Mouse (Mus musculus): Measurements from ENCODE around the gene Med7. TPM values are rescaled to one million over a fixed set of nuclear protein-coding genes. Genes with fewer than 3 reads are reported as not detected.

Gene Med7
- 64.7 and 66.6 TPM in 2 replicates for polyA plus RNA-seq (2014; fragmentation: Nextera tagmentation; extraction: Ambion mirVana)

DNA sequence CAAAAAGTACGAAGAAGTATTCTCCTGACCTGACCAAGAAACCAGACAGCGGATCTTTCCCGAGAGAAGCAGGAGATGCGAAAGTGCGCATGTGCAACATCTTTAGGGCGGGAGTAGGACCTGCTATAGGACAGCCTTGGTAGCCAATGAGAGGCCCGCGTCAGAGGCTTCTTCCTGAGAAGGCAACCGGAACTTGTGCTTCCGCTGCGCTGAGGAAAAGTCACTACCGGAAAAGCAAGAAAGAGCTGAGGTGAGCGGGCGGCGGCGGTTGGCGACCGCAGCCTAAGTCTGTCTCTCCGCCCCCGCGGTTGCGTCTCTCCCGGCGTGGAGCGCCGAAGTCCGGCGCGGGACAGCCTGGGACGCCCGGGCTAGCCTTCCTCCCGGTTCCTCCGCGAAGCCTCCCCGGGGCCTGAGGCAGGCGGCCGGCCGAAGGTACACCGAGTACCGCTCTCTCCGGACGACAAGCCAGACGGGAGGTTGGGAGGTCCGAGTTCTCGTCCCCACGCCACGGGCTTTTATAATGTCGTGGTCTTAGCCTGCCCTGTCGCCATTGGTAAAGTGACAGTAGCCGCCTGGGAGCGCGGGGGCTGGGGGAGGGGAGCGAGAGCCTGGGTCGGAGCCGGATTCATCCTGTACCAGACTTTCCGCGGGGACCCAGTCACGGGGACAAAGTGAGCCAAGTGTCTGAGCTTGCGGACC is at the start of gene Med7:
TSS of gene Med7 (plus strand) at position 166 of the 699 bp plus-strand sequence.
- Histone ChIP-seq H3K27me3 (replicated peaks; ENCODE audit: control insufficient read depth, insufficient read depth, low read length) (no peaks in the 10 kb centered on the region), H3K4me2 (ENCODE audit: low read length) (peak within 1 kb of the TSS; percentile 90), H3K4me1 (replicated peaks; ENCODE audit: control insufficient read depth, insufficient read depth, low read length) (peaks cover 4% of the 10 kb centered on the region), H3K27ac (ENCODE audit: low read depth) (peak within 1 kb of the TSS; percentile 85), H3K4me3 (ENCODE audit: low read depth, low read length) (peak within 1 kb of the TSS; percentile 95), H3K36me3 (ENCODE audit: control insufficient read depth, insufficient read depth, low read length) (peaks cover 32% of the 10 kb centered on the region; the same call in 1 of the 2 replicates), H3K9me3 (ENCODE audit: control insufficient read depth, low read length) (no peaks in the 10 kb centered on the region), H3K9ac (ENCODE audit: low read length) (peak within 1 kb of the TSS; percentile 92)
- ATAC-seq (replicated peaks; ENCODE audit: low FRiP score, low TSS enrichment, low read depth) (peak; percentile 98), DNase-seq (ENCODE audit: low spot score) (peak; percentile 90)
- 1% methylated on average over 59 of the region's 59 CpGs for WGBS

DNA sequence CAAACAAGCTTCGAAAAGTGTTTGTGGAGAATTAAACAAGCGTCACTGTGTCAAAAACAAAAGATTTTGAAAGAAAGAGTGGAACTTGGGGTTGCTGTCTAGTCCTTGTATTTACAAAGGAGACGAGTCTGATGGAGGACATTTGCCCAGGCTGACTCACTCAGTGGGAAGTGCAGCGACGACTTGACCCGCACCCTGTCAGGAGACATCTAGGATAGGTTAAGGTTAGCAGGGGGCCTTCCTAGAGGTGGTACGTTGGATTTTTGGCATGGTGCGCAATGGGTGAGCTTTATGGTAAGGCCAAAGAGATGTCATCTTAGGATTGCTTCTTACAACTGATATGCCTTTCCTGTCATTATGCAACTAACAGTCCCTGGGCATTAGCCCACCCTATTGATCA is 49.7 kb upstream of the Med7 start:
- Histone ChIP-seq H3K9me3 (ENCODE audit: control insufficient read depth, low read length) (no peaks in the 10 kb centered on the region), H3K4me3 (ENCODE audit: low read depth, low read length) (no peak overlapping the region), H3K4me2 (ENCODE audit: low read length) (no peak overlapping the region), H3K4me1 (replicated peaks; ENCODE audit: control insufficient read depth, insufficient read depth, low read length) (no peaks in the 10 kb centered on the region), H3K27ac (ENCODE audit: low read depth) (no peak overlapping the region), H3K36me3 (ENCODE audit: control insufficient read depth, insufficient read depth, low read length) (no peaks in the 10 kb centered on the region), H3K27me3 (replicated peaks; ENCODE audit: control insufficient read depth, insufficient read depth, low read length) (no peaks in the 10 kb centered on the region), H3K9ac (ENCODE audit: low read length) (no peak overlapping the region)
- no peak for DNase-seq (ENCODE audit: low spot score)
- no peak for ATAC-seq (replicated peaks; ENCODE audit: low FRiP score, low TSS enrichment, low read depth)
- 86% methylated on average over 8 of the region's 8 CpGs for WGBS

DNA sequence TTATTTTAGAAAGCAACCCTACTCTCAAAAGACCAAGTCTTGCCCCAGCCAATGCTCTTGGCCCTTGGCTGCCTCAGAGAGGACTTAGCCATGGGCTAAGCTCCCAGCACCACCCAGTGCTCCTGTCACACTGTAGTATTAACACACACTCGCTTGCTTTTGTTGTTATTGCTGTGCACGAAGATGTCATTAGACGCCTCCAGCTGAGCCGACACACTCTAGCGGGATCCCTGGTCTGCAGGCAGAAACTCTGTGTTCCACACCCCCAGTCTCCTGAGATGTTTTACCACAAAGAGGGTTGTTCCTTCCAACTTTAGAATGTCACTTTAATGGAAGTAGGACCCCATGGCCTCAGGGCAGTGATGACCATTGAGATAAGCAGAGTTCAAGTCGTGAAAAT is 48.3 kb upstream of the Med7 start:
- H3K27me3 ChIP-seq (replicated peaks; ENCODE audit: control insufficient read depth, insufficient read depth, low read length) = no peaks in the 10 kb centered on the region
- no peaks in the 10 kb centered on the region for H3K4me1 ChIP-seq (replicated peaks; ENCODE audit: control insufficient read depth, insufficient read depth, low read length)
- no peak overlapping the region for H3K9ac ChIP-seq (ENCODE audit: low read length)
- no peak overlapping the region for H3K4me3 ChIP-seq (ENCODE audit: low read depth, low read length)
- 78% methylated on average over 6 of the region's 6 CpGs for WGBS
- no peak overlapping the region for H3K27ac ChIP-seq (ENCODE audit: low read depth)
- ATAC-seq (replicated peaks; ENCODE audit: low FRiP score, low TSS enrichment, low read depth) = no peak
- no peaks in the 10 kb centered on the region for H3K9me3 ChIP-seq (ENCODE audit: control insufficient read depth, low read length)
- H3K4me2 ChIP-seq (ENCODE audit: low read length) = no peak overlapping the region
- H3K36me3 ChIP-seq (ENCODE audit: control insufficient read depth, insufficient read depth, low read length) = no peaks in the 10 kb centered on the region
- DNase-seq (ENCODE audit: low spot score) = no peak

DNA sequence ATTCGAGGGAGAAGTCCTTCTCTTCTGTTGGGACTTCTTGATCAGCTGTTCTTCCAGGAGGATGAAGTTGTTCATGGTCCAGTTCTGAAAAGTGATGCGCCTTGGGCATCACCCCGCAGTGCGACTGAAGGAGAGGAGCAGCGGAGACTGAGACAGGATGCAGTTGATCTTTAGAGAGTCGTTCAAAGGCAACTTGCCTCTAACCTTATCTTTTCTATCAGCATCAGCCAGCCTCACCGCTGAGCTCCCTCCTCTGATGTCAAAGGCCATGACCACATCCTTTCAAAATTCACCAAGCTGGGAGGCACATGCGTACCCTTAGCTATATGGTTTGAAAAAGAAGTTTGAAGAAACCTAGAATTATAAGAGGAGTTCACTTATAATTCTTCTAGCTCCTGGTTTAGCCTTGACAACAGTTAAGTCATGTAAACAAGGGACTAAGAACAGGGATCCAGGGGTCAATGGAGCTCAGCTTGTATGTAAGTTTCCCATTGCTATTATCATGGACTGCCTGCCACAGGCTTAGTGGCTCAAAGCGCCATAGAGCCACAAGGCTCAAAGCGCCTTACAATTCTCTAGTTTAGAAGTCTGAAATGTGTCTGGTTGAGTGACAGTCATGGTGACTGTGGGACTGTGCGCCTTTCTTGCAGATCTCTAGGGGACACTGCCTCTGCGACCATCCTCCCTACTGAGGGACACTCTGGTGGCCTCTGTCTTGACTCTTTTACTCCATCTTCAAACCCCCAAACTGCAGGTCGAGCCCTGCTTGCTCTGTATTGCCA is 47.2 kb upstream of the Med7 start, which contains the start of gene Itk:
TSS of gene Itk (minus strand) at position 180 of the 782 bp plus-strand sequence.
- WGBS = 78% methylated on average over 13 of the region's 13 CpGs

DNA sequence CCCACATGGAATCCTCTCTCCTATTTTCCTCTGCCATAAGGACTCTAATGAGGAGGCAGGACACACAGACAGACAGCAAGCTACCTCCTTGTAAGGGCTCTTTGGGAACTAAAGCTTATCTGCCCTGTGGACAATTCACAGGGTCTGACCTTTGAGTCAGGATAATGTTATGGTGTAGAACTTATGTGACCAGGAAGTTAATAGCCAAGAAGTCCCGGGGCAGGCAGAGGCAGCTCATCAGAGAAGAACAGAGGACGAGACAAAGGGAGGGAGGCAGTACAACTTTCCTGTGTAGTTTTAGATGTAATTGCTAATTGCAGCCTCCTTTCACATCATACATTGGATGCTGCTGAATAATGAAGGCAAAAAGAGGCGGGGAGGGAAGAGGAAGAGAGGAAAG is 46.1 kb upstream of the Med7 start:
- H3K4me3 ChIP-seq (ENCODE audit: low read depth, low read length) = no peak overlapping the region
- H3K36me3 ChIP-seq (ENCODE audit: control insufficient read depth, insufficient read depth, low read length) = no peaks in the 10 kb centered on the region
- no peak for DNase-seq (ENCODE audit: low spot score)
- H3K9ac ChIP-seq (ENCODE audit: low read length) = no peak overlapping the region
- no peaks in the 10 kb centered on the region for H3K9me3 ChIP-seq (ENCODE audit: control insufficient read depth, low read length)
- no peak for ATAC-seq (replicated peaks; ENCODE audit: low FRiP score, low TSS enrichment, low read depth)
- H3K4me2 ChIP-seq (ENCODE audit: low read length) = no peak overlapping the region
- no peak overlapping the region for H3K27ac ChIP-seq (ENCODE audit: low read depth)
- no peaks in the 10 kb centered on the region for H3K4me1 ChIP-seq (replicated peaks; ENCODE audit: control insufficient read depth, insufficient read depth, low read length)
- 45% methylated on average over 3 of the region's 3 CpGs for WGBS
- no peaks in the 10 kb centered on the region for H3K27me3 ChIP-seq (replicated peaks; ENCODE audit: control insufficient read depth, insufficient read depth, low read length)

More for the DNA sequence above, 47.2 kb upstream of the Med7 start, which contains the start of gene Itk:
- Histone ChIP-seq H3K27me3 (replicated peaks; ENCODE audit: control insufficient read depth, insufficient read depth, low read length) (no peaks in the 10 kb centered on the region), H3K9ac (ENCODE audit: low read length) (no peak within 1 kb of the TSS), H3K4me1 (replicated peaks; ENCODE audit: control insufficient read depth, insufficient read depth, low read length) (no peaks in the 10 kb centered on the region), H3K36me3 (ENCODE audit: control insufficient read depth, insufficient read depth, low read length) (no peaks in the 10 kb centered on the region), H3K4me2 (ENCODE audit: low read length) (no peak within 1 kb of the TSS), H3K4me3 (ENCODE audit: low read depth, low read length) (no peak within 1 kb of the TSS), H3K27ac (ENCODE audit: low read depth) (no peak within 1 kb of the TSS), H3K9me3 (ENCODE audit: control insufficient read depth, low read length) (no peaks in the 10 kb centered on the region)
- DNase-seq (ENCODE audit: low spot score) (no peak), ATAC-seq (replicated peaks; ENCODE audit: low FRiP score, low TSS enrichment, low read depth) (no peak)

DNA sequence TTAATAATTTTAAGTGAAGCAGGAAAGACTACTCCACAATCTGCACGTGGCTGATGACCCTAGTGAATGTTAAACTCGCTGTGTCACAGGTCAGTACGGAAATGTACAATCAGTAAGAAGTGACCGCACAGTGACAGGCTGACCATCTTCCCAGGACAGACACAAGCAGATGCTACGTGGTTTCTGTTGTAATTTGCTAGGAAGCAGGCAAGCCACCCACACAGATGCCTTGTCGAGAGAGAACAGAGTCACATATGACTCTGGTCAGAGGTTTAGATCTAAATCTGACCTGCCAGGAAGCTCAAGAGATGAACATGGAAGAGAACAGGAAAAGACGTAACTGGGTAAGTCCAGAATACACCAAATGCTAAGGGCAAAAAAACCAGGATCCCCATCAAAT is 43.8 kb upstream of the Med7 start:
- H3K9me3 ChIP-seq (ENCODE audit: control insufficient read depth, low read length) = no peaks in the 10 kb centered on the region
- no peak for DNase-seq (ENCODE audit: low spot score)
- no peak overlapping the region for H3K27ac ChIP-seq (ENCODE audit: low read depth)
- H3K27me3 ChIP-seq (replicated peaks; ENCODE audit: control insufficient read depth, insufficient read depth, low read length) = no peaks in the 10 kb centered on the region
- no peak overlapping the region for H3K9ac ChIP-seq (ENCODE audit: low read length)
- no peak for ATAC-seq (replicated peaks; ENCODE audit: low FRiP score, low TSS enrichment, low read depth)
- H3K4me2 ChIP-seq (ENCODE audit: low read length) = no peak overlapping the region
- no peaks in the 10 kb centered on the region for H3K4me1 ChIP-seq (replicated peaks; ENCODE audit: control insufficient read depth, insufficient read depth, low read length)
- WGBS = 75% methylated on average over 7 of the region's 7 CpGs
- no peak overlapping the region for H3K4me3 ChIP-seq (ENCODE audit: low read depth, low read length)
- no peaks in the 10 kb centered on the region for H3K36me3 ChIP-seq (ENCODE audit: control insufficient read depth, insufficient read depth, low read length)

DNA sequence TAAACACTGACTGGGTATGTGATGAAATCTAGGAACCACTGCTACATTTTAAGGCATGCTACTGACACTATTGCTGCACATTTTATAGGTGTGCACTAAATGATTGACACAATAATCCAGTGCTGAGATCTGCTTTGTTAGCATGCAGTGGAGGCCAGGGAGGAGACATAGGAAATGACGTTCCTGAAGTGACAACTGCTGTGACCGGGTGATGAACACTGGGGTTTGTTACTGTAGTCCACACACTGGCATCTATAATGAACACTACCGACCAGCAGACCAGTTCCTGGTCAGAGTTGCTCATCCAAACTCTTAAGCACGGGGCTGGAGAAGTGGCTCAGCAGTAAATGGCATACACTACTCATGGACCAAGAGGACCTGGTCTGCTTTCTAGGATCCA is 43.3 kb upstream of the Med7 start:
- H3K27ac ChIP-seq (ENCODE audit: low read depth) = no peak overlapping the region
- 83% methylated on average over 4 of the region's 4 CpGs for WGBS
- H3K4me3 ChIP-seq (ENCODE audit: low read depth, low read length) = no peak overlapping the region
- no peak overlapping the region for H3K4me2 ChIP-seq (ENCODE audit: low read length)
- no peaks in the 10 kb centered on the region for H3K36me3 ChIP-seq (ENCODE audit: control insufficient read depth, insufficient read depth, low read length)
- H3K9me3 ChIP-seq (ENCODE audit: control insufficient read depth, low read length) = no peaks in the 10 kb centered on the region
- no peak overlapping the region for H3K9ac ChIP-seq (ENCODE audit: low read length)
- H3K27me3 ChIP-seq (replicated peaks; ENCODE audit: control insufficient read depth, insufficient read depth, low read length) = no peaks in the 10 kb centered on the region
- DNase-seq (ENCODE audit: low spot score) (no peak), ATAC-seq (replicated peaks; ENCODE audit: low FRiP score, low TSS enrichment, low read depth) (no peak)
- no peaks in the 10 kb centered on the region for H3K4me1 ChIP-seq (replicated peaks; ENCODE audit: control insufficient read depth, insufficient read depth, low read length)

DNA sequence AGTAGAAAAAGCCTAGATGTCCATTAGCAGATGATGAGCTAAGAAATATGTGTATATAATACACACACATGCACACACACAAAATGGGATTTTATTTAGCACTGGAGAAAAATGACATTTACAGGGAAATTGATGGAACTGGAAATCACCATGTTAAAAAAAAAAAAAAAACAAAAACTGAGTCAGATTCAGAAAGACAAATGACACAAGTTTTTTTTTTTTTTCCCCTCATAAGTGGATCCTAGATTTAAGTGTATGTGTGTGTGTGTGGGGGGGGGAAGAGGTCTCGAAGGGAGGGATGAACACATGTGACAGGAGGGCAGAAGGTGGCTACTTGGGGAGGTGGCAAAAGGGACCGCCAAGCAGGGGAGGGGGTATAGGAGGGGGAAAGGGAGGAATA is 41.6 kb upstream of the Med7 start:
- WGBS = 76% methylated on average over 2 of the region's 2 CpGs

More for the DNA sequence above, 41.6 kb upstream of the Med7 start:
- no peaks in the 10 kb centered on the region for H3K9me3 ChIP-seq (ENCODE audit: control insufficient read depth, low read length)
- no peak overlapping the region for H3K9ac ChIP-seq (ENCODE audit: low read length)
- DNase-seq (ENCODE audit: low spot score) (no peak), ATAC-seq (replicated peaks; ENCODE audit: low FRiP score, low TSS enrichment, low read depth) (no peak)
- H3K36me3 ChIP-seq (ENCODE audit: control insufficient read depth, insufficient read depth, low read length) = no peaks in the 10 kb centered on the region
- H3K4me3 ChIP-seq (ENCODE audit: low read depth, low read length) = no peak overlapping the region
- H3K27me3 ChIP-seq (replicated peaks; ENCODE audit: control insufficient read depth, insufficient read depth, low read length) = no peaks in the 10 kb centered on the region
- no peak overlapping the region for H3K4me2 ChIP-seq (ENCODE audit: low read length)
- H3K4me1 ChIP-seq (replicated peaks; ENCODE audit: control insufficient read depth, insufficient read depth, low read length) = no peaks in the 10 kb centered on the region
- no peak overlapping the region for H3K27ac ChIP-seq (ENCODE audit: low read depth)

Measured in intestine, embryonic 14.5 days (tissue).